Mouse (Mus musculus) cerebellum, postnatal 4 days (tissue): ENCODE results near the gene Gse1.

Experiments used
- DNase-seq, 2 experiments: peaks; one replicate each; pipeline ENCODE4 v3.0.0; 2022; ENCODE audit warnings: low spot score in 2 of 2, mixed read lengths in 1 of 2

The Gse1 gene

GRCm38 (mm10) chr8:120479691-120480090 is 251.4 kb downstream of the Gse1 start:
- no peak for DNase-seq

GRCm38 (mm10) chr8:120482015-120482689 is 253.9 kb downstream of the Gse1 start:
- no peak for DNase-seq

- DNase-seq, result peak in 1 of 2 experiments; percentile 38
These were observed 256.2 kb downstream of the Gse1 start for GRCm38 (mm10) chr8:120484460-120484859.

- DNase-seq, result peak in 1 of 2 experiments; percentile 48
These were observed 256.9 kb downstream of the Gse1 start for GRCm38 (mm10) chr8:120485116-120485515.

- DNase-seq, result no peak
These were observed 257.6 kb downstream of the Gse1 start for GRCm38 (mm10) chr8:120485551-120486476.

- DNase-seq, result peak in 1 of 2 experiments; percentile 58
These were observed 258.5 kb downstream of the Gse1 start for GRCm38 (mm10) chr8:120486477-120487376.

- no peak for DNase-seq
These were observed 259.1 kb downstream of the Gse1 start for GRCm38 (mm10) chr8:120487377-120487728.

- DNase-seq, result peak in 1 of 2 experiments; percentile 78
These were observed 259.7 kb downstream of the Gse1 start for GRCm38 (mm10) chr8:120487729-120488510.

- DNase-seq, result peak in 1 of 2 experiments; percentile 54
These were observed 260.4 kb downstream of the Gse1 start for GRCm38 (mm10) chr8:120488636-120489131.

- peak in 1 of 2 experiments; percentile 45 for DNase-seq
These were observed 261.0 kb downstream of the Gse1 start for GRCm38 (mm10) chr8:120489142-120489754.

- peak in 1 of 2 experiments; percentile 34 for DNase-seq
These were observed 261.6 kb downstream of the Gse1 start for GRCm38 (mm10) chr8:120489771-120490281.

GRCm38 (mm10) chr8:120490354-120491141 is 262.3 kb downstream of the Gse1 start:
- DNase-seq, result no peak

- no peak for DNase-seq
These were observed 263.0 kb downstream of the Gse1 start for GRCm38 (mm10) chr8:120491166-120491793.

- no peak for DNase-seq
These were observed 264.1 kb downstream of the Gse1 start for GRCm38 (mm10) chr8:120492193-120492880.

GRCm38 (mm10) chr8:120492881-120493220 is 264.6 kb downstream of the Gse1 start:
- DNase-seq, result no peak

- no peak for DNase-seq
These were observed 265.5 kb downstream of the Gse1 start for GRCm38 (mm10) chr8:120493508-120494464.

GRCm38 (mm10) chr8:120494903-120495302 is 266.6 kb downstream of the Gse1 start:
- peak in 1 of 2 experiments; percentile 70 for DNase-seq
